Mouse (Mus musculus): ENCODE data around the gene C2cd4a. TPM values are rescaled to one million over a fixed set of nuclear protein-coding genes. Genes with fewer than 3 reads are reported as not detected.

The C2cd4a gene
- polyA plus RNA-seq, 1 experiment from 2014 or later = 1.3 TPM

- WGBS = 28% methylated on average over 5 of the region's 5 CpGs
- Histone ChIP-seq H3K27me3 (0 out of 2 replicates have a peak, but pooled peaks cover 2% of the 10 kb centered on the region), H3K27ac (no peak overlapping the region), H3K4me1 (no peaks in the 10 kb centered on the region), H3K4me3 (no peak overlapping the region), H3K36me3 (no peaks in the 10 kb centered on the region), H3K9ac (no peak overlapping the region), H3K9me3 (no peaks in the 10 kb centered on the region), H3K4me2 (no peak overlapping the region)
- ATAC-seq (ENCODE audit: borderline replicate concordance, extremely low read depth, low FRiP score, low TSS enrichment) = no peak
Observed at GRCm38 (mm10) chr9:67807000-67807399, 25.1 kb downstream of the C2cd4a start.

GRCm38 (mm10) chr9:67802241-67802640, 29.9 kb downstream of the C2cd4a start:
- 35% methylated on average over 6 of the region's 6 CpGs for WGBS
- H3K4me1 ChIP-seq = no peaks in the 10 kb centered on the region
- H3K4me3 ChIP-seq = no peak overlapping the region
- no peaks in the 10 kb centered on the region for H3K36me3 ChIP-seq
- no peak for ATAC-seq (ENCODE audit: borderline replicate concordance, extremely low read depth, low FRiP score, low TSS enrichment)
- H3K9me3 ChIP-seq = no peaks in the 10 kb centered on the region
- H3K27ac ChIP-seq = no peak overlapping the region
- 0 out of 2 replicates have a peak, but pooled peaks cover 2% of the 10 kb centered on the region for H3K27me3 ChIP-seq
- no peak overlapping the region for H3K9ac ChIP-seq
- no peak overlapping the region for H3K4me2 ChIP-seq

DNA sequence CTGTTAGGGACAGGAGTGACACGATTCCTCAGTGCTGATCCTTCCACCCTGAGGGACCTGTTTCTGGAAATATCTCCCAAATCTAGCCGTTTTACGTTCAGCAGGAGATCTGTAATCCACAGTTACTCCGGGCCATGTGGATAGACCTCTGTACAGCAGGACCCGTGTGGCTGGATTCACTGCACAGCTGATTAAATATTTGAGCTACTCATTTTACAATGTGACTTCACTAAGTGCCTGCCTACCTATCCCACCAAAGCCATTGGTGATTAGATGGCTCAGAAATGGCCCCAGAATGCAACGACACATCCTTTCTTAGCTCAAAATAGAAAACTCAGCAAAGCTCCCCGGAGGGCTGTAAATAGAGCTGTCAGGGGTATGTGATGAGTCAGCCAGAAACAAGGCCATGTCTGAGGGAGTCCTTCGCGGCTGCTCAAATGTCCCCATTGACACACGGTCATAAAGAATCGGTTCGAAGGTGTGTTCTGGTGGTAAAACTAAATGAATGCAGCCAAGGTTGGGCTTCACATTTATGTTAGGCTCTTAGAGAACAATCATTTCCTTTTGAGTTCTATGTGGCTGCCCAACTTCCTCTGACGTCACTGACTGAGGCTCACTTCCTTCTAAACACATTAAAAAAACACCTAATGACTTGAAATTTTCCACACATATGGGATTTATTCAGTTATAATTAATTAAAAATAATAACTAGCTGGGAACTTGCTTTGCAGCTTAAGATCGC, 32.9 kb downstream of the C2cd4a start:
- WGBS = 46% methylated on average over 14 of the region's 14 CpGs
- H3K9ac ChIP-seq = peak overlapping the region; percentile 10; the same call in 1 of the 2 replicates
- no peak overlapping the region for H3K4me3 ChIP-seq
- ATAC-seq (ENCODE audit: borderline replicate concordance, extremely low read depth, low FRiP score, low TSS enrichment) = no peak
- H3K9me3 ChIP-seq = no peaks in the 10 kb centered on the region
- H3K4me2 ChIP-seq = no peak overlapping the region
- no peak overlapping the region for H3K27ac ChIP-seq
- peaks cover 9% of the 10 kb centered on the region for H3K4me1 ChIP-seq
- H3K27me3 ChIP-seq = no peaks in the 10 kb centered on the region
- no peaks in the 10 kb centered on the region for H3K36me3 ChIP-seq

DNA sequence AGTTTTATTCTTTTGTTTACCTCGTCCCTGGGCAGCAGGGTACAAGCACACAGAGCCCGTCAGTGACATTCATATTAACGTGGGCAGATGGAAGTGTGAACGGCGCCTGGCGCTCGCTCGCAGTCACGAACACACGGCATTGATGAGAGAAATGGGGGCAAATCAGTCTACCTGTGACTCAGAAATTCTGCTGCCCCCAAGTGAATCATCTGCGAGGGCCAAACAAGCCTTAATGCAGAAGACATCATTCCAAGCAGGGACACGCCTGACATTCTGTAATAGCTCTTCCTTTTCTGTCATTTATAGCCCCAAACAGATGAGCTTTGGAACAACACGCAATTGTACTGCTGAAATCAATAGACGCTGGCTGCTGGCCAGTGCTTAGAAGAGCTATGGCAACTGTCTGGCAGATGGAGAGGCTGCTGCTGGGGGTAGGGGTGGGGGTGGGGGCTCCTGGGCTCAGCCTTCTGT, 36.9 kb downstream of the C2cd4a start:
- H3K4me2 ChIP-seq = no peak overlapping the region
- peaks cover 9% of the 10 kb centered on the region for H3K4me1 ChIP-seq
- H3K27ac ChIP-seq = no peak overlapping the region
- H3K27me3 ChIP-seq = no peaks in the 10 kb centered on the region
- H3K36me3 ChIP-seq = no peaks in the 10 kb centered on the region
- WGBS = 53% methylated on average over 14 of the region's 14 CpGs
- no peak overlapping the region for H3K9ac ChIP-seq
- ATAC-seq (ENCODE audit: borderline replicate concordance, extremely low read depth, low FRiP score, low TSS enrichment) = no peak
- no peaks in the 10 kb centered on the region for H3K9me3 ChIP-seq
- no peak overlapping the region for H3K4me3 ChIP-seq

- Histone ChIP-seq H3K4me3 (no peak overlapping the region), H3K9me3 (no peaks in the 10 kb centered on the region), H3K27me3 (no peaks in the 10 kb centered on the region), H3K4me1 (peaks cover 9% of the 10 kb centered on the region), H3K27ac (no peak overlapping the region), H3K36me3 (no peaks in the 10 kb centered on the region), H3K4me2 (no peak overlapping the region), H3K9ac (no peak overlapping the region)
- WGBS = 87% methylated on average over 4 of the region's 4 CpGs
- ATAC-seq (ENCODE audit: borderline replicate concordance, extremely low read depth, low FRiP score, low TSS enrichment) = no peak
Observed at GRCm38 (mm10) chr9:67794668-67795067, 37.5 kb downstream of the C2cd4a start.

DNA sequence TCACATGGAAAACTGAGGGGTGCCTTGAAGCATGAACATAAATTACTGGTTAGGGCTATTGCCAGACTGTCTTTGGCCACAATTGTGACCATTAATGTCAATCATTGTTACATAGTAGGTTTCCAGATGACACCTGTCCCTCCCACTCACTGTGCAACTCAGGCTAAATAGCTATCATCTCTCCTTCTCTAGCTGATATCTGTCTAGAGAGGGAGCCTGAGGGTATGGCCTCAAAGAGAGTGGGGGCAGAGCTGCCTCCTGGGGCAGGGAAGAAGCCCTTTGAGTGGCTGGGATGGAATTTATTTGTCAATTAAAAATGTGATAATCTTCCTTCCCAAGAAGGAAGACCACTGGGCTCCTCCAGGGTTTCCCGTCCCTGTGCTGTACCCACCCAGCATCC, 37.9 kb downstream of the C2cd4a start:
- WGBS = 53% methylated on average over 1 of the region's 1 CpGs
- Histone ChIP-seq H3K27me3 (no peaks in the 10 kb centered on the region), H3K4me1 (peaks cover 9% of the 10 kb centered on the region), H3K36me3 (no peaks in the 10 kb centered on the region), H3K9me3 (no peaks in the 10 kb centered on the region), H3K4me3 (no peak overlapping the region), H3K9ac (no peak overlapping the region), H3K4me2 (no peak overlapping the region), H3K27ac (no peak overlapping the region)
- ATAC-seq (ENCODE audit: borderline replicate concordance, extremely low read depth, low FRiP score, low TSS enrichment) = no peak

GRCm38 (mm10) chr9:67793501-67793900, 38.6 kb downstream of the C2cd4a start:
- Histone ChIP-seq H3K4me3 (no peak overlapping the region), H3K9ac (no peak overlapping the region), H3K4me1 (peaks cover 9% of the 10 kb centered on the region), H3K27ac (no peak overlapping the region), H3K4me2 (no peak overlapping the region), H3K27me3 (no peaks in the 10 kb centered on the region), H3K36me3 (no peaks in the 10 kb centered on the region), H3K9me3 (no peaks in the 10 kb centered on the region)
- ATAC-seq (ENCODE audit: borderline replicate concordance, extremely low read depth, low FRiP score, low TSS enrichment) = no peak
- WGBS = 57% methylated on average over 6 of the region's 6 CpGs

GRCm38 (mm10) chr9:67792405-67792804, 39.7 kb downstream of the C2cd4a start:
- H3K4me3 ChIP-seq = no peak overlapping the region
- H3K9ac ChIP-seq = no peak overlapping the region
- no peaks in the 10 kb centered on the region for H3K27me3 ChIP-seq
- H3K4me1 ChIP-seq = peaks cover 9% of the 10 kb centered on the region
- no peaks in the 10 kb centered on the region for H3K36me3 ChIP-seq
- no peak overlapping the region for H3K27ac ChIP-seq
- H3K9me3 ChIP-seq = no peaks in the 10 kb centered on the region
- ATAC-seq (ENCODE audit: borderline replicate concordance, extremely low read depth, low FRiP score, low TSS enrichment) = no peak
- 74% methylated on average over 5 of the region's 5 CpGs for WGBS
- H3K4me2 ChIP-seq = no peak overlapping the region

GRCm38 (mm10) chr9:67787671-67788070, 44.5 kb downstream of the C2cd4a start:
- Histone ChIP-seq H3K4me1 (no peaks in the 10 kb centered on the region), H3K27me3 (no peaks in the 10 kb centered on the region), H3K9ac (no peak overlapping the region), H3K36me3 (no peaks in the 10 kb centered on the region), H3K4me2 (no peak overlapping the region), H3K27ac (no peak overlapping the region), H3K9me3 (no peaks in the 10 kb centered on the region), H3K4me3 (no peak overlapping the region)
- ATAC-seq (ENCODE audit: borderline replicate concordance, extremely low read depth, low FRiP score, low TSS enrichment) = no peak
- 59% methylated on average over 6 of the region's 6 CpGs for WGBS

DNA sequence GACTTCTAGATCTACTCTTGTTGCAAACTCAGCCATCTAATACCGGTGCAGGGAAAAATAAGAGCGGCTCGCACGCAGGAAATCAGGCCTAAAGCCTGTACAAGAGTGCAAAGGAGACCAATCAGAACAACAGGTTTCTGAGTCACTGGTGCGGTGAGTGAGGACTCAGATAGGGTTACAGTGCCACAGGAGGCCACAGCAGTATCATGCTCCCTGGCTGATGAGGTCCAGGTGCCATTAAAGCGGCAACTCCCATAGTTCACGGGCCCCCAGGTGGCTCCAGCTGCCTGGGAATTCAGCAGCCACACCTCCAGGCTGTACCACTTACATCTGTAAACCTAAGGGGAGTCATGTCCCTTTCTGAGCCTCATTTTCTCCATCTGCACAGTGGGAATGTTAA, 45.8 kb downstream of the C2cd4a start:
- Histone ChIP-seq H3K4me2 (no peak overlapping the region), H3K9ac (no peak overlapping the region), H3K27me3 (no peaks in the 10 kb centered on the region), H3K27ac (no peak overlapping the region), H3K4me1 (no peaks in the 10 kb centered on the region), H3K36me3 (no peaks in the 10 kb centered on the region), H3K9me3 (no peaks in the 10 kb centered on the region), H3K4me3 (no peak overlapping the region)
- 76% methylated on average over 7 of the region's 7 CpGs for WGBS
- ATAC-seq (ENCODE audit: borderline replicate concordance, extremely low read depth, low FRiP score, low TSS enrichment) = no peak

DNA sequence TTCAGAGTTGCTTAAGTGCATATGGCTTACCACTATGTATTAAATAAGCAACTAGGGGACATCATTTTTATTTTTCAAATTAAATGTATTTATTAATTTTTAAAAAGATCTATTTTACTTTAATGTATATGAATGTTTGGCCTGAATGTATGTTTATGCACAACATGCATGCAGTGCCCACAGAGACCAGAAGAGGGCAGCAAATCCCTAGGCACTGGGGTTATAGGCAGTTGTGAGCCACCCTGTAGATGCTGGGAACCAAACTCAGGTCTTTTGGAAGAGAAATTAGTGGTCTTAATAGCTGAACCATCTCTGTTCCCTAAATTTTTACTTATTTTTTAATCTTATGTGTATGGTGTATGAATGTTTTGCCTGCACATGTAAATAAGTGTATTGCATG, 48.2 kb downstream of the C2cd4a start:
- no peaks in the 10 kb centered on the region for H3K9me3 ChIP-seq
- H3K36me3 ChIP-seq = no peaks in the 10 kb centered on the region
- no peak overlapping the region for H3K9ac ChIP-seq
- H3K4me2 ChIP-seq = no peak overlapping the region
- no peaks in the 10 kb centered on the region for H3K4me1 ChIP-seq
- H3K27ac ChIP-seq = no peak overlapping the region
- ATAC-seq (ENCODE audit: borderline replicate concordance, extremely low read depth, low FRiP score, low TSS enrichment) = no peak
- H3K27me3 ChIP-seq = no peaks in the 10 kb centered on the region
- no peak overlapping the region for H3K4me3 ChIP-seq

- ATAC-seq (ENCODE audit: borderline replicate concordance, extremely low read depth, low FRiP score, low TSS enrichment) = no peak
- Histone ChIP-seq H3K9me3 (no peaks in the 10 kb centered on the region), H3K4me1 (peaks cover 4% of the 10 kb centered on the region), H3K27ac (no peak overlapping the region), H3K9ac (no peak overlapping the region), H3K36me3 (no peaks in the 10 kb centered on the region), H3K4me3 (no peak overlapping the region), H3K4me2 (no peak overlapping the region), H3K27me3 (no peaks in the 10 kb centered on the region)
- 89% methylated on average over 3 of the region's 3 CpGs for WGBS
Observed at GRCm38 (mm10) chr9:67783464-67783863, 48.7 kb downstream of the C2cd4a start.
